Mouse (Mus musculus) heart, adult 2 months (tissue): Measurements from ENCODE around the gene Hdac1.

Experiments used
- CTCF ChIP-seq: fragments of 200-600 bp; IDR thresholded peaks from 2 replicates; pipeline ENCODE4 v1.8.1; 2022; ENCODE audit warnings: antibody characterized with exemption, mild to moderate bottlenecking, moderate library complexity
- EP300 ChIP-seq: fragments of 200-500 bp; IDR thresholded peaks from 2 replicates; pipeline ENCODE4 v1.6.1; 2011; ENCODE audit warnings: low read depth, low read length, control low read depth; ENCODE audit not compliant: insufficient read depth
- POLR2A ChIP-seq: fragments of 200-500 bp; IDR thresholded peaks from 2 replicates; pipeline ENCODE4 v1.6.1; 2011; ENCODE audit warnings: mild to moderate bottlenecking, low read depth, low read length, control low read depth; ENCODE audit not compliant: insufficient read depth

GRCm38 (mm10) chr4:129508237-129508515 is 34.3 kb downstream of the Hdac1 start:
- no peak for TF ChIP-seq EP300
- no peak for TF ChIP-seq CTCF
- TF ChIP-seq POLR2A: no peak
